Mouse (Mus musculus): ENCODE measurements at regions not wholly inside any gene's neighbourhood (a gene's known extent, or its start where the extent isn't known, plus 50 kb on each side); places are given as distances from the start of the nearest gene placed in this dataset.

DNA sequence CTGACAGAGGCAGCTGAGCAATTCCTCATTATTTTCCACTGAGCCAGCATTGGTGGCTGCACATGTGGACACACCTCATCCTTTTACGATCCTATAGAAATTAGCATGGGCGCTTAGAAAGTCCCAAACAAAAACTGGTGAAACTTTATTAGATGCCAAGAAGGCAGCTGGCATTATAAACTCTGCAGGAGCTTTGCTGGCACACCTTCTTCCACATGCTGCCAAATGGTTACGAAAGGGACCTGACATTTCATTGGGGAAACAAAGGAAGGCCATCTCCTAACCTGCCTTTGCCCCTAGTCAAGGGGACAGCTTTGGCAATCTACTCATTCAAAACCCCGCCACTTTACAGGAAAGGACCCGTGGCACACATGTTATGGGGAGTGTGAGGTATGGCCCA lies 390.7 kb upstream of the Gm26657 start:
- Histone ChIP-seq H3K27me3 (ENCODE audit: control insufficient read depth, insufficient read depth, low read length) (no peaks in the 10 kb centered on the region), H3K36me3 (ENCODE audit: control insufficient read depth, insufficient read depth, low read length) (no peaks in the 10 kb centered on the region), H3K4me2 (ENCODE audit: low read depth, severe bottlenecking) (no peak overlapping the region), H3K9me3 (ENCODE audit: control insufficient read depth, low read length) (no peaks in the 10 kb centered on the region), H3K4me3 (ENCODE audit: low read depth, low read length) (no peak overlapping the region), H3K27ac (replicated peaks; ENCODE audit: low read depth, low read length) (no peak overlapping the region), H3K9ac (ENCODE audit: low read length) (no peak overlapping the region), H3K4me1 (ENCODE audit: control insufficient read depth, insufficient read depth, low read length) (no peaks in the 10 kb centered on the region)
- 68% methylated on average over 5 of the region's 5 CpGs for WGBS
- DNase-seq (ENCODE audit: low spot score) (no peak), ATAC-seq (ENCODE audit: insufficient number of reproducible peaks, low FRiP score, low TSS enrichment, low read depth) (no peak)

DNA sequence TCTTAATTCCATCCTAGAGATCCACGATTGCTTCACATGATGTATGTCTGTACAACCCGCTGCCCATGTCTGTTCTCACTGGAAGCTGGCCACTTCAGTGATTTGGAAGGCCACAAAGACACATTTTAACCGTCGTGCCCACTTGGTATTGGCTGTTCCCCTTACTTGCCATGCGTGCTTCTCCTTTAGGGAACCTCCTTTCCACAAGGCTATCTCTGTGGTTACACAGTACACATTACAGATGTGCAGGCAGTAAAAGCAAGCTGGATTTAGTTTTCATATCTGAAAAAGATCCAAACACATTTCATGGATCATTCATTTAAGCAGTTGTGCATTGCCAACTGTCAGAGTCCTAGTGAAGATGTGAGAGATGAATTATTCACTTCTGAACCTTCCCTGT lies 414.7 kb upstream of the Gm26657 start:
- WGBS, result 83% methylated on average over 5 of the region's 5 CpGs
- Histone ChIP-seq H3K4me2 (ENCODE audit: low read depth, severe bottlenecking) (no peak overlapping the region), H3K9ac (ENCODE audit: low read length) (no peak overlapping the region), H3K9me3 (ENCODE audit: control insufficient read depth, low read length) (no peaks in the 10 kb centered on the region), H3K36me3 (ENCODE audit: control insufficient read depth, insufficient read depth, low read length) (no peaks in the 10 kb centered on the region), H3K27me3 (ENCODE audit: control insufficient read depth, insufficient read depth, low read length) (no peaks in the 10 kb centered on the region), H3K4me1 (ENCODE audit: control insufficient read depth, insufficient read depth, low read length) (no peaks in the 10 kb centered on the region), H3K27ac (replicated peaks; ENCODE audit: low read depth, low read length) (no peak overlapping the region), H3K4me3 (ENCODE audit: low read depth, low read length) (no peak overlapping the region)
- DNase-seq (ENCODE audit: low spot score) (no peak), ATAC-seq (ENCODE audit: insufficient number of reproducible peaks, low FRiP score, low TSS enrichment, low read depth) (no peak)

DNA sequence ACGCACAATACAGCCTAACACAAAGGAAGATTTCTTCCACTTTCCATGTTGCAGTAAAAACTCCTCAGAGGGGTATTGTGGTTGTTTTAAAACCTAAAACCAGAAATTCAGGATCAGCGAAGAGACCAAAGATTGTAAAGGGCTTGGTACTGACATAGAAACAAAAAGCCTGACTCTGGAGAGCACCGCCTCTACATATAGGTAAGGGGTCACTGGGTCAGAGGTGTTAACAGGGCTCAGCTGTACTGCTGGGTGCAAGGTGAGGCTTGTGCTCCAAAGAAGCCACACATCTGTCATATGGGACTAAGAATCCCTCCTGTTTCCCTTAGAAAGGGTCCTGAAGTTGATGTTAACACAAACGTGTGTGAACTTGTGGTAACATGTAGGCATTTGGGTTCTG lies 420.7 kb upstream of the Gm26657 start:
- no peaks in the 10 kb centered on the region for H3K27me3 ChIP-seq (ENCODE audit: control insufficient read depth, insufficient read depth, low read length)
- no peak overlapping the region for H3K4me2 ChIP-seq (ENCODE audit: low read depth, severe bottlenecking)
- H3K4me3 ChIP-seq (ENCODE audit: low read depth, low read length), result no peak overlapping the region
- no peak overlapping the region for H3K9ac ChIP-seq (ENCODE audit: low read length)
- no peaks in the 10 kb centered on the region for H3K4me1 ChIP-seq (ENCODE audit: control insufficient read depth, insufficient read depth, low read length)
- H3K9me3 ChIP-seq (ENCODE audit: control insufficient read depth, low read length), result no peaks in the 10 kb centered on the region
- no peak for ATAC-seq (ENCODE audit: insufficient number of reproducible peaks, low FRiP score, low TSS enrichment, low read depth)
- no peak overlapping the region for H3K27ac ChIP-seq (replicated peaks; ENCODE audit: low read depth, low read length)
- DNase-seq (ENCODE audit: low spot score), result no peak
- H3K36me3 ChIP-seq (ENCODE audit: control insufficient read depth, insufficient read depth, low read length), result no peaks in the 10 kb centered on the region
- 82% methylated on average over 4 of the region's 4 CpGs for WGBS

DNA sequence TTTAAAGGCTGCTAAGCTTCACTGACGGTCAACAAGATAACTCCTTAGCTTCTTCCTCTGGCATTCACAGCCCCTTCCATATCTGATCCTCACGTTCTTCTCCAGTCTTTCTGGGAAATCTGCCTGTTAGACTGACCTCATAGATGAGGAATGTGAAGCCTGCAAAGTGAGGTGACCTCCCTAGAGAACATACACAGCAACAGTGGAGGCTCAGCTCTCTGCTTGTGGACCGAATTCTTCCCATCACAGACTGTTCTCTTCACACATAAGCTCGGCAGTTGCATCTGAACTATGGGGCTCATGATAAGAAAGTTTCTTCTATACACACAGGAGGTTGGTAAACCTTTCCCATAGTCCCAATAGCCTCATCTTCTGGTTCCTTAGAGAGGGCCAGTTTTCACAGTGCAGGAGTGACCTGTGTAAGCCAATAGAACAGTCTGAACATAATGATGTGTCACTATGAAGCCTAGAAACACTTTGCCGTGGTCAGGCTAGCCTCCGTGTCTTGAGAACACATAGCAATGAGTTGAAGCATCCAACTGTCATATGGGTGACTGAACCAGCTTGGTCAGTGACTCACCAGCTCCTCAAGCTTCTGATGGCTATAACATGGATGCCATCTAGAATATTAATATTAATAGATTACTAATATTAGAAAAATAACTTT lies 434.1 kb upstream of the Gm26657 start:
- Histone ChIP-seq H3K4me1 (ENCODE audit: control insufficient read depth, insufficient read depth, low read length) (no peaks in the 10 kb centered on the region), H3K27me3 (ENCODE audit: control insufficient read depth, insufficient read depth, low read length) (no peaks in the 10 kb centered on the region), H3K36me3 (ENCODE audit: control insufficient read depth, insufficient read depth, low read length) (no peaks in the 10 kb centered on the region), H3K27ac (replicated peaks; ENCODE audit: low read depth, low read length) (no peak overlapping the region), H3K9ac (ENCODE audit: low read length) (no peak overlapping the region), H3K4me2 (ENCODE audit: low read depth, severe bottlenecking) (no peak overlapping the region), H3K9me3 (ENCODE audit: control insufficient read depth, low read length) (no peaks in the 10 kb centered on the region), H3K4me3 (ENCODE audit: low read depth, low read length) (no peak overlapping the region)
- no peak for DNase-seq (ENCODE audit: low spot score)
- no peak for ATAC-seq (ENCODE audit: insufficient number of reproducible peaks, low FRiP score, low TSS enrichment, low read depth)
- 80% methylated on average over 6 of the region's 6 CpGs for WGBS

DNA sequence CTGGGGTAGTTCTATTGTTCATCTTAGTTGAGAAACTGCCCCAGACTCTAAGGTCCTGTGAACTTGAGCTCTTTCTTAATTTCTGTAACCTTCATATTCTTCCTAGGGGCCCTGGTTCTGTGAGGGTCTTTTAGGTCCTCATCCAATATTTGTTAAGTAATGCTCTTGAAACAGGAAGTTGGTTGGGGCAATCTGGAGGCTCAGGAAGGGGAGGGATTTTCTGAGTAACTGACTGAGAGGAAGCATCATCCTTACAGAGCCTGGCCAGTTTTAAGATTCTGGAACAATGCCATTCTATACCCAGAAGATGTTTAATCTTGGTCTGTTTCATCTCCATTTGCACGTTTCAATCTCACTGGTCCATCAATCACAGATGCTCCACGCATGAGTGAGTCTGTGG lies 435.6 kb upstream of the Gm26657 start:
- WGBS, result 80% methylated on average over 2 of the region's 2 CpGs
- no peak for DNase-seq (ENCODE audit: low spot score)
- H3K4me1 ChIP-seq (ENCODE audit: control insufficient read depth, insufficient read depth, low read length), result no peaks in the 10 kb centered on the region
- H3K27me3 ChIP-seq (ENCODE audit: control insufficient read depth, insufficient read depth, low read length), result no peaks in the 10 kb centered on the region
- H3K9ac ChIP-seq (ENCODE audit: low read length), result no peak overlapping the region
- H3K4me2 ChIP-seq (ENCODE audit: low read depth, severe bottlenecking), result no peak overlapping the region
- no peaks in the 10 kb centered on the region for H3K36me3 ChIP-seq (ENCODE audit: control insufficient read depth, insufficient read depth, low read length)
- no peaks in the 10 kb centered on the region for H3K9me3 ChIP-seq (ENCODE audit: control insufficient read depth, low read length)
- no peak overlapping the region for H3K27ac ChIP-seq (replicated peaks; ENCODE audit: low read depth, low read length)
- no peak for ATAC-seq (ENCODE audit: insufficient number of reproducible peaks, low FRiP score, low TSS enrichment, low read depth)
- no peak overlapping the region for H3K4me3 ChIP-seq (ENCODE audit: low read depth, low read length)

DNA sequence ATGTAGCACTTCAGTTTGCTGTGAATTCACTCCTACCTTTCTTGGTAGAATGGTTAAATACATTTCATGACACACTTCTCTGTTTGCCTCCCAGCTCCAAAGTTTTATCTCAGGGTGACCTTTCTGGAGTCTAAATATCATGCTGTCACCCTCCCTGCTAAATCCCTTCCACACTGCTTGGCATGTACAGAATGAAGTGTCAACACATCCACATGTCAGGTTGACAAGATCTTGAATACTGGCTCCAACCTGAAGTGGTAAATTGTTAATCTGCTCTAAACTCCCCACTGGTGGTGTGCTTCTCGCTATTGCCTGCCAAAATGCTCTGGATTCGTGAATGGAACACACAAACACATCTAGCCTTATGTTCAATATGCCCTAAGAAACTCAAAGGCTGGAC lies 451.9 kb upstream of the Gm26657 start:
- H3K27me3 ChIP-seq (ENCODE audit: control insufficient read depth, insufficient read depth, low read length), result no peaks in the 10 kb centered on the region
- no peak overlapping the region for H3K4me2 ChIP-seq (ENCODE audit: low read depth, severe bottlenecking)
- H3K4me1 ChIP-seq (ENCODE audit: control insufficient read depth, insufficient read depth, low read length), result no peaks in the 10 kb centered on the region
- H3K27ac ChIP-seq (replicated peaks; ENCODE audit: low read depth, low read length), result no peak overlapping the region
- no peak for ATAC-seq (ENCODE audit: insufficient number of reproducible peaks, low FRiP score, low TSS enrichment, low read depth)
- 93% methylated on average over 2 of the region's 2 CpGs for WGBS
- H3K9ac ChIP-seq (ENCODE audit: low read length), result no peak overlapping the region
- no peak for DNase-seq (ENCODE audit: low spot score)
- no peaks in the 10 kb centered on the region for H3K36me3 ChIP-seq (ENCODE audit: control insufficient read depth, insufficient read depth, low read length)
- no peak overlapping the region for H3K4me3 ChIP-seq (ENCODE audit: low read depth, low read length)
- no peaks in the 10 kb centered on the region for H3K9me3 ChIP-seq (ENCODE audit: control insufficient read depth, low read length)

DNA sequence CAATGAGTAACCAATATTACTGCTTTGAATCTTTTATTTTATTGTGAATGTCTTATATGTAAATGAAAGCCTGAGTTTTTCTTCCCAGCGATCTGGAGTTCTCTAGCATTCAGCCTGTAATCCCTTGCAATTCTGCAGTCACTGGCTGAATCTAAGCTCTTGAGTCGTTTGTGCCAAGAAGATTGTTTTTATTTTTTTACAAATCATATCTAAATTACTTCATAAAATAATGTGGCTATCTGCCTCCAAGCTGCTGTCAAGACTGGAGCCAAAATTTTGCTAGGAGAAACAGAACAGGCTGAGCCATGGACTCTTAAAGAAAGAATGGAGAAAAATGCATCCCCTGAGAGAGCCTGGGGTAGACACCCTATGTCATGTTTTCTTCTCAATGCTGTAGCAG lies 455.4 kb upstream of the Gm26657 start:
- H3K9ac ChIP-seq (ENCODE audit: low read length), result no peak overlapping the region
- no peaks in the 10 kb centered on the region for H3K9me3 ChIP-seq (ENCODE audit: control insufficient read depth, low read length)
- WGBS, result 78% methylated on average over 2 of the region's 2 CpGs
- H3K4me2 ChIP-seq (ENCODE audit: low read depth, severe bottlenecking), result no peak overlapping the region
- H3K4me1 ChIP-seq (ENCODE audit: control insufficient read depth, insufficient read depth, low read length), result no peaks in the 10 kb centered on the region
- H3K4me3 ChIP-seq (ENCODE audit: low read depth, low read length), result no peak overlapping the region
- DNase-seq (ENCODE audit: low spot score) (no peak), ATAC-seq (ENCODE audit: insufficient number of reproducible peaks, low FRiP score, low TSS enrichment, low read depth) (no peak)
- no peaks in the 10 kb centered on the region for H3K36me3 ChIP-seq (ENCODE audit: control insufficient read depth, insufficient read depth, low read length)
- H3K27me3 ChIP-seq (ENCODE audit: control insufficient read depth, insufficient read depth, low read length), result no peaks in the 10 kb centered on the region
- no peak overlapping the region for H3K27ac ChIP-seq (replicated peaks; ENCODE audit: low read depth, low read length)

DNA sequence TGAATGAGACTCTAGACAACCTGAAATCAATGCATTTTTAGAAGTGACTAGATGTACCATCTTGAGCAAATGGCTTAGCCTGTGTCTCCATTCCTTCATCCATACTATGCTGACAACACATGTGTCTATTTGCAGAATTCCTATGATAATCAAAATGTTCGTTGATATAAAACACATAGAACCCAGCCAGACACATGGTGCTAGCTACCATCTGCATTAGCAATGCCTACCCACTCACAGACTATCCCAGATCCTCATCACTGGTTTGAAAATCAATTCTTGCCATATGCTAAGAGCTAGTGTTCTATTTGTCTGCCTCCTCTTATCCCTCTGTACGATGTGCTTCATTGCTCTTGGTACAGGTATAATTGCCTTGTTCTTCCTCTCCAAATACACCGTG lies 464.0 kb upstream of the Gm26657 start:
- Histone ChIP-seq H3K9me3 (ENCODE audit: control insufficient read depth, low read length) (no peaks in the 10 kb centered on the region), H3K36me3 (ENCODE audit: control insufficient read depth, insufficient read depth, low read length) (no peaks in the 10 kb centered on the region), H3K9ac (ENCODE audit: low read length) (no peak overlapping the region), H3K4me1 (ENCODE audit: control insufficient read depth, insufficient read depth, low read length) (no peaks in the 10 kb centered on the region), H3K4me2 (ENCODE audit: low read depth, severe bottlenecking) (no peak overlapping the region), H3K27ac (replicated peaks; ENCODE audit: low read depth, low read length) (no peak overlapping the region), H3K4me3 (ENCODE audit: low read depth, low read length) (no peak overlapping the region), H3K27me3 (ENCODE audit: control insufficient read depth, insufficient read depth, low read length) (no peaks in the 10 kb centered on the region)
- 85% methylated on average over 3 of the region's 3 CpGs for WGBS
- ATAC-seq (ENCODE audit: insufficient number of reproducible peaks, low FRiP score, low TSS enrichment, low read depth) (no peak), DNase-seq (ENCODE audit: low spot score) (no peak)

DNA sequence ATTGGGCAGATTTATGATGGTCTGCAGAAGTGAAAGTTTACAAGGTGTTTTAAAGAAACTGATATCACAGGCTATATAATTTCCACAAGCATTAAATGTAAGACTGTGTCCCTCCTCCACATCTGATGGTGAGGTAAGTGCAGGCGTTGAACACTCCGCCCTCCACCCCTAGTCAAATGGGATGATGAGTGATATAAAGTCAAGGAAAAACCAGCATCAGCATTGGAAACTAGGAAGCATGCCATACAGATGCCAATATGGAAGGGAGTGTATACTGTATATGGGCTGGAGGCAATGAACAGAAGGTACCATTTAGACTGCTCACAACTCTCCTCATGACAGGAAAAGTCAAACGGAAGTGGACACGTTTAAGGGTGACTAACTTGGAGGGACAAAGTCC lies 468.5 kb upstream of the Gm26657 start:
- ATAC-seq (ENCODE audit: insufficient number of reproducible peaks, low FRiP score, low TSS enrichment, low read depth) (no peak), DNase-seq (ENCODE audit: low spot score) (no peak)
- no peaks in the 10 kb centered on the region for H3K4me1 ChIP-seq (ENCODE audit: control insufficient read depth, insufficient read depth, low read length)
- H3K4me2 ChIP-seq (ENCODE audit: low read depth, severe bottlenecking), result no peak overlapping the region
- no peak overlapping the region for H3K4me3 ChIP-seq (ENCODE audit: low read depth, low read length)
- WGBS, result 91% methylated on average over 4 of the region's 4 CpGs
- no peaks in the 10 kb centered on the region for H3K36me3 ChIP-seq (ENCODE audit: control insufficient read depth, insufficient read depth, low read length)
- H3K27me3 ChIP-seq (ENCODE audit: control insufficient read depth, insufficient read depth, low read length), result no peaks in the 10 kb centered on the region
- H3K9ac ChIP-seq (ENCODE audit: low read length), result no peak overlapping the region
- H3K27ac ChIP-seq (replicated peaks; ENCODE audit: low read depth, low read length), result no peak overlapping the region
- H3K9me3 ChIP-seq (ENCODE audit: control insufficient read depth, low read length), result no peaks in the 10 kb centered on the region

All from limb, embryonic 11.5 days (tissue).